Mouse (Mus musculus) left cerebral cortex, adult 11 months (tissue): Measurements from ENCODE around the gene Gm21748.
"Not testable (repeated sequence)": the region's sequence is repeated elsewhere in the genome, so short reads cannot be mapped to it uniquely, and the experiment has no call there.

Experiments
- DNase-seq: peaks from one replicate; pipeline ENCODE4 v3.0.0; 2022; ENCODE audit warnings: low spot score

The Gm21748 gene

DNA sequence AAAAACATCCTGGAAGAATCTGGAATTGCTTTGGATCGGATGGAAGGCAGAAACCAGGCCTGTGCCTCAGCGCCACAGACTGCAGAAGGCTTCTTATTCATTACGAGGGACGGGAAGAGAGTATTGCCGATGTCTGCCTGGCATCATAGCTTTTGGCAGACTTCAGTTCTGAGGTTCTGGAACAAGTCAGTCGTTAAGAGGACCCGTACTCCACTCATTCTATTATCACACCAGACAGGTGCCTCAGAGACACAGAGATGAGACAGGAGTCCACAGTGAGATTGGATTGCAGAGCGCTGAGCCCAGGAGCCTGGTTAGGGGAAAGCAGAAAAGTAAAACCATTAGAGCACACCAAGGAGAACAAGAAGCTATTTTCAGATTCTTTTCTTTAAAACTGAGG is at the start of gene Gm21748:
Gene Gm21748, minus strand, starts transcription at position 101 of the 400 bp plus-strand sequence.
- DNase-seq: not testable (repeated sequence)
